Mouse (Mus musculus): Measurements from ENCODE around the gene Cfl1.
A peak's percentile ranks its signal among the peaks of the same experiment; 100 is the strongest.

Gene Cfl1

DNA sequence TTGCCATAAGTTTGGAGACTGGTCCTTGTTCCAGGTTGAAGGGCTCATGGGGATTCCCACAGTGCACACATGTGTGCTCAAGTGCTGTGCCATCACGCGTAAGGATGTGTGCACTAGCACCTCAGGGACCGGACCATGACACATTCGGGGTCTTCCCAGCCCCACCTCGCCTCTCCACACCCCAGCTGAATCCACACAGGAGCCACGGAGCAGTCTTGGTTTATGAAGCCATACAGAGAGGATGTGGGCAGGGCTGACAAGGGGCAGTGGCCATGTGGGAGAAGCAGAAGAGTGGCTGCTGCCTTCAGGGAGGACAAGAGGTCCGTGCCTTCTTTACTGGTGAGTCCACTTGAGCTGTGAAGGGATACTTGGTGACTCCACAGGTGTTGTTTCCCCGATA lies 25.2 kb upstream of the Cfl1 start:
- DNase-seq (ENCODE audit: low read depth): no peak

DNA sequence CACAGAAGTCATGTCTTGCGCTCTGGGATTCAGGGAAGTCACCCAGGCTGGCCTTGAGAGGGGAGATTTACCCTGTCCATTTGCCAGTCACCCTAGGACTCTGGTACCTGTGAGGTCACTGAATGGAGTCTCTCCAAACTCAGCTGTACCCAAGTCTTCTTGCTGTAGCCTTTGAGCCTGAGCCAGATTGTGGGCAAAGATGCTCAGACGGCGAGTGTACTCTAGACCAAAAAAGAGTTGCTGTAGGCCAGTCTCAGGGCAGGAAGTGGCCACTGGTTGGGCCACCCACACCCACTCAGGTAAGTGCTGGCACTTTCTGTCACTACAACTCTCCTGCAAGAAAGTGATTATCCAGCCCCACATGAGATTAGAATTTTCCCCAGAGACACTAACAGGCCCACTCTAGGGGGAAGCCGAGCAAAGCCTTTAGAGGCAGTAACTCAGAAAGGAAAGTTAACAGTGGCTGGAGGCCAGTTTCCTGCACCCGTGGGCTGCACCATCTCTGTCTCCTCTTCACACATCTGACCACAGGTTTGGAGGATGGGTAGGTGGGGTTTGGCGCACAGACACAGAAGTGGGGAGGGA lies 23.2 kb upstream of the Cfl1 start:
- DNase-seq (ENCODE audit: low read depth): no peak

DNA sequence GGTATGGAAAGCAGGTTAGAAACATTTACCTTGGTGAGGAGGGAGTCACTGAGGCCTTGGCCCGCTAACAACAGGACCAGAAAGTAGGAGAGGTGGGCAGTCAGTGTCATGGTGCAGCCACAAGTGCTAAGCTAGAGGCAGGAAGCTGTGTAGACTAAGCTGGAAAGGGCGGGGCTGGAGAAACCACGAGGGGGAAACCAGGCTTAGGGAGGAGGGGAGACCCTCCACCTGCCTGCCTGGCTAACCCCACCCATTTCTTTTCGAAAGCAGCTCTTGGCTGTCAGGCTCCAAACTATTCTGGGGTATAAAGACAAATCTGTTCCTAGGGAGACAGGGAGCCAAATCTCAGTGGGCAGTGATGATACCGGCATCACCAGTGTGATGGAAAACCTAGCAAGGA lies 21.9 kb upstream of the Cfl1 start, which contains the start of gene Ctsw:
Gene Ctsw (minus strand): TSS at position 134 of the 400 bp plus-strand sequence.
- DNase-seq (ENCODE audit: low read depth): no peak

DNA sequence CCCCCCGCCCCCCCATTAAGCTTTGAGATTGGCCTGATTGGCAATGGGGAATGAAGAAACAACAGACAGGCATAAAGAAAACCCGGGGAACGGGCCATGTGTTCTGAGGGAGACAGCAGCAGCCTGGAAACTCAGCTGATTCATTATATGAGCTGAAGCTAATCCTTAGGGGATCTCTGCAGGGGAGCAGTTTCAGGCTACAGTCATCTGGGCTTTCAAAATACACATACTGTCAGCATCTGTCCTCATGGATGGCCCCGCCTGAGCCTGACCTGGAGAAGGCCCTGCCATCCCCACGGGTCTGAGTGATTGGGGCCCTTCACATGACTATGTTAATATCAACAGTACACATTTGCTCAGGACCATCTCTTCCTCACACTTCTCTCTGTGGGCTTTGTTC lies 18.4 kb upstream of the Cfl1 start:
- no peak for DNase-seq (ENCODE audit: low read depth)

DNA sequence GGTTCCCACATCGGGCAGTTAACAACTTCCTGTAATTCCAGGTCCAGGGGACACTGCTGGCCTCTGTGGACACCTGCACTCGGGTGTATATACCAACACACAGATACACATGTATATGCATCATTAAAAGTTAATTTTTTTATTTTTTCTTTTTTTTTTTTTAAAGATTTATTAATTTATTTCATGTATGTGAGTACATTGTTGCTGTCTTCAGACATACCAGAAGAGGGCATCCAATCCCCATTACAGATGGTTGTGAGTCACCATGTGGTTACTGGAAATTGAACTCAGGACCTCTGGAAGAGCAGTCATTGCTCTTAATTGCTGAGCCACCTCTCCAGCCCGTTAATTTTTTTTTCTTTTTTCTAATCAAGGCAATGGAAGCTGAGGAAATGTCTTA lies 17.4 kb upstream of the Cfl1 start:
- no peak for DNase-seq (ENCODE audit: low read depth)

DNA sequence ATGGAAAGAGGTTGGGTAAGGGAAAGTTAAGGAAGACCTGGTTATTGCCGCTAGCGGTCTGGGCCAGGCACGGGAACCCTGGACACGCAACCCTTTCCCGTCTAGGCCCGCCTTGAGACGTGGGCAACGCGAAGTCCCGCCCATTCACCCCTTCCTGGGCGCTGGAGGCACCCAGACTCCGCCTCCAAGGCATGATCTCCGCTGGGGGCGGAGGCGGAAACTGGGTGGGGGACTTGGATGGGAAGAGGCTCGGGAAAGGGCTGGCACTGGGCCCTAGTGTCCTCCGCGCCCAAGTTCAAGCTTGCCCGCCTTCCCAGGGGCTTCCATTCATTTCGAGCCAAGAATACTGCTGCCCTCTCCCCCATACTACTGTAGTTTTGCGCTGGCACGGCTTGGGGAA lies 16.5 kb upstream of the Cfl1 start, which contains the start of gene Efemp2:
Gene Efemp2 (plus strand): TSS at position 235 of the 400 bp plus-strand sequence.
- DNase-seq (ENCODE audit: low read depth): peak; percentile 54

DNA sequence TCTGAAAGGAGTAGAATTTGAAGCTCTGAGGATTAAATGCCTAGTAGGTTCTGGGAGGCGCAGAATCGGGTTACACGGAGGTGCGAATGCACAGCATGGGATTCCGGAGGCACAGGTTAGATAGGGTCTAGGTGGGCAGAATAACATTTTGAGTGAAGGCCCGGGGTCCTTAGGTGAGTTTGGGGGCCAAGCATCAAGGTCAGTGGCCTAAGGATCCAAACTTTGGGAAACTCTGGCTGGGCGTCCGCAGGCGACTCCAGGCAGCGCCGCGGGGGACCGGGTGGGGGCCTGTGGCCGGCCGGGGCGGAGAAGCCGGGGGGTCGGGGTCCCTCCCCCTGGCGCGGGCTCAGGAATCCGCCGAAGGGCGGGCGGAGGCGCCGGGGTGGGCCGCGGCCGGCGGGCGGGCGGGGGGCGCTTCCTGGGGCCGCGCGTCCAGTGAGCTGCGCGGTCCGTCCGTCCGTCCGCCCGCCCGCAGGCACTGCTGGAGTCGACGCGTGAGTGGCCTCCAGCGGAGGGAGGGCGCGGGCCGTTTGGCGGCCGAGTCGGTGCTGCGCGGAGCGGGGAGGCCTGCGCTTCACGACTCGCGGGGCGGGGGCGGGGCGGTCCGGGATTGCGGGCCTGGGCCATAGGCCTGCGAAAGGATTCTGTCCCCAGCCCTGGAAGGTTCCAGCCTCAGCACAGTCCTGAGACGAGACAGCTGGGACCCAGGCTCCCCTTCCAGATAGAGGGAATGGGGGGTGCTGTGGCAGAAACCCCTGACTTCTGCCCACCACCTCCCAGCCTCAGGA lies 15.8 kb upstream of the Cfl1 start:
- no peak for DNase-seq (ENCODE audit: low read depth)

DNA sequence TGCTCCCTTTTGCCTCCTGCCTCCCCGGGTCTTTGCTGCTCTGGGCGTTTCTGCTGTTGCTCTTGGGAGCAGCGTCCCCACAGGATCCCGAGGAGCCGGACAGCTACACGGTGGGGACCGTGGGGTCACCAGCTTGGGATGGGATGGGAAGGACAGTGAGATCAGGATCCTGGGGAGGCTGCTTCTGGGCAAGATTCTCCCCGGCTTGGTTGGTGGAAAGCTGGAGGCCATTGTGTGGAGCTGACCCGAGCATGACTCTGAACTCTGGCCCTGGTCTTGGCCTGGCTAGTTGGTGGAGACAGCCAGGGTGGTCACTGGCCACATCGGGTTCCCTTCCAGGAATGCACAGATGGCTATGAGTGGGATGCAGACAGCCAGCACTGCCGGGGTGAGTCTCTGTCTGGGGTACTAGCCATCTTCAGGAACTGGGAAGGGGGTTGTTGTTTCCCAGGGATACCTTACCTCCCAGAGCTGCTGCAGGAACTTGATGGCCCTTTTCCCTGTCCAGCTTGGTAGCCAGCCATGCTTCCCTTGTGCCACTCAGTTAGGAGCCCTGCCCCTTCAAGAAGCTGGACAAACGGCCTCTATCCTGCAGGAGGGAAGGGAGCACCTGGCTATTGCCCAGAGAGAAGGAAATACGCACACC lies 15.1 kb upstream of the Cfl1 start:
- DNase-seq (ENCODE audit: low read depth): no peak

DNA sequence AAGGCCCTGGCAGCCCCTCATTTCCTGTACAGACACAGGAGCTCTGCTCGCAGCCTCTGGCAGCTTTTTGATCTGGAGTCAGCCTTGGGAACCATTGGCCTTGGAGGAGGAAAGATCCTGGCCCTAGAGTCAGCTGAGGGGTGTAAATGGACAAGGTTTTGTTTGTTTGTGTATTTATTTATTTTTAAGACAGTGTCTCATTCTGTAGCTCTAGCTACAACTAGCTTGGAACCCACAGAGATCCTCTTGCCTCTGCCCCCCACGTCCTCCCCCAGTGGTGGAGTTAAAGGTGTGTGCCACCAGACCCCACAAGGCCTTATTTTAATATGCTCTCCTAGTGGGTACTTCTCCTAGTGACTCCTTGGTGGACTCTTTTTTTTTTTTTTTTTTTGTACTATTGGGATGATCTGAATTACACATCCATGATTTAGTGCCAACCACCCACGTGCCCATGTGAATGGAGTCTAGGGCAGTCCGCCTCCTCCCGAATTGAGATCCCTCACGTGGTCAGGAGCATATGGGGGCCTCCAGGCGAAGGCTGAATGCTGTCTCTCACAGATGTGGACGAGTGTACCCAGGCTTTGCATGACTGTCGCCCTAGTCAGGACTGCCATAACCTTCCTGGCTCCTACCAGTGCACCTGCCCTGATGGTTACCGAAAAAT lies 13.1 kb upstream of the Cfl1 start:
- DNase-seq (ENCODE audit: low read depth): no peak

DNA sequence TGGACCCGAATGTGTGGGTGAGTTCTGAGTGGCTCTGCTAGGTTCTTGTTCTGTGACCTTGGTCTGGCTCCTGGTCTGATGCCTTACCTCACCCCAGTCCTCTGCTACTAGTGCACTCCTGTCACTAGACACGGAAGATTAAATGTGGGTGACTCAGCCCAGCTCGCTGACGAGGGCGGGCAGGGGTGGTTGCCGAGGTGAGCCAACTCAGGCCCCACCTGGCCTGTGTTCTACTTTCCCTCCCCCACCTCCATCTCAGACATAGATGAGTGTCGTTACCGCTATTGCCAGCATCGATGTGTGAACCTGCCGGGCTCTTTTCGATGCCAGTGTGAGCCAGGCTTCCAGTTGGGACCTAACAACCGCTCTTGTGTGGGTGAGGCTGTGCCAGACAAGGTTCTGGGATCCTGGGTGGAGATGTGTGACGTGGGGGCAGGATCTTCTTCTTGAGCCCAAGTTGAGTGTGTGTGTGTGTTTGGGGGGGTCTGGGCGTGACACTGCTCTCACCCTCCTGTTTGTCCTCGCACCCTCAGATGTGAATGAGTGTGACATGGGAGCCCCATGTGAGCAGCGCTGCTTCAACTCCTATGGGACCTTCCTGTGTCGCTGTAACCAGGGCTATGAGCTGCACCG lies 12.5 kb upstream of the Cfl1 start:
- no peak for DNase-seq (ENCODE audit: low read depth)

DNA sequence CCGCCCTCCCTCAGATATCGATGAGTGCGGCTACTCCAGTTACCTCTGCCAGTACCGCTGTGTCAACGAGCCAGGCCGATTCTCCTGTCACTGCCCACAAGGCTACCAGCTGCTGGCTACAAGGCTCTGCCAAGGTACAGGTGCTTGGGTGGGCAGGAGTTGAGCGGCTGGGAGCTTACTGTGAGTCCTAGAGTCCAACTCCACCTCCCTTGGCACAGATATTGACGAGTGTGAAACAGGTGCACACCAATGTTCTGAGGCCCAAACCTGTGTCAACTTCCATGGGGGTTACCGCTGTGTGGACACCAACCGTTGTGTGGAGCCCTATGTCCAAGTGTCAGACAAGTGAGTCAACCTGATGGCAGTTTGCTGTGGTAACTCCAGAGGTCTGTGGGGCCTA lies 10.2 kb upstream of the Cfl1 start:
- no peak for DNase-seq (ENCODE audit: low read depth)

DNA sequence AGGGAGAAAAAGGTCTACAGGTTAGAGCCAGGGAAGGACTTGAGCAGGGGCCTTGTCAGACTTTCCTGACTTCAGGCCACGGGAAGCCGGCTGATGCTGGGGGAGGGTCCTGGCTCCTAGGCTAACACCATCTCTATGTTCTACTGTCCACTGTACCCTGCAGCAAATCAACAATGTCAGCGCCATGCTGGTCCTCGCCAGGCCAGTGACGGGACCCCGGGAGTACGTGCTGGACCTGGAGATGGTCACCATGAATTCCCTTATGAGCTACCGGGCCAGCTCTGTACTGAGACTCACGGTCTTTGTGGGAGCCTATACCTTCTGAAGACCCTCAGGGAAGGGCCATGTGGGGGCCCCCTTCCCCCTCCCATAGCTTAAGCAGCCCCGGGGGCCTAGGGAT lies 8.9 kb upstream of the Cfl1 start:
- DNase-seq (ENCODE audit: low read depth): no peak

DNA sequence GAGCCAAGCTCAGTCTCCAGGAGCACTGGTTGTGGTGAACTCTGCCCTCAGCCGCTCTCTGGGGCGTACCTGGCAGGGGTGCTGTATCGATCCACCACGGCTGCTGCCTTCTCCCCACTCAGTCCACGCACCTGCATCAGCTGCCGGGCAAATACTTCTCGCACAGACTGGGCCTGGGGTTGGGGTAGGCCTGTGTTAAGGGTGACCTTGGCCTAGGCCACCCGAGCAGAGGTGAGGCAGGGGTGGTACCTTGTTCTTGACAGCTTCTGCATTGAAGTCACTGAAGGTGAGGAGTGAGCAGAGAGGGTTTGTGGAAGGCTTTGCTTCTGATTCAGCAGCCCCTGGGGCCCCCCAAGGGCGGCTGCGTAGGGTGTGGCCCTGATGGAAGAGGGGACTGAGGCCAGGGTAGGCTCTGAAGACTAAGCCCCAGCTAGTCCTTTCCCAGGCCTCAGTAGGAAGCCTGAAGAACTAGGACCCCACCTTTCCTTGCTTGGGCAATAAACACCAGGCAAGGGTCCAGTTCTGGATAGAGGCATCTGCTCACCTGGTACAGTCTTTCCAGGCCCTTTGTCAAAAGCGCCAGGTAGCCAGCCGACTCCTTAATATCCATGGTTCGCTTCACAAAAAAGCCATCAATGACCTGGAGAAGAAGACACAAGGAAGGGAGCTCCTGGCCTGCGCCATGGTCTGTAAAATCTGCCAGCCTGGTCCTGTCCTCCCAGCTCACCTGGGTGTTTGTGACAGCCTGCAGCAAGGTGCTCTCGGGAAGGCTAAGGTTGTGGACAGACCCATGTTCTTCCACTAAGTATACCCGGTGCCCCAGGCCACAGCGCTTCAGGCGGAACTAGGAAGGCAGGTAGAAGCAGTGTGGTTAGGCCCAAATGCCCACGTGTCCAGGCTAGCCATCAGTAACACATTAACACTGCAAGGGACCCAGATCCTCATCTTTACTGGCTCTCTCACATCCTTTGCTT lies 6.6 kb upstream of the Cfl1 start:
- no peak for DNase-seq (ENCODE audit: low read depth)

DNA sequence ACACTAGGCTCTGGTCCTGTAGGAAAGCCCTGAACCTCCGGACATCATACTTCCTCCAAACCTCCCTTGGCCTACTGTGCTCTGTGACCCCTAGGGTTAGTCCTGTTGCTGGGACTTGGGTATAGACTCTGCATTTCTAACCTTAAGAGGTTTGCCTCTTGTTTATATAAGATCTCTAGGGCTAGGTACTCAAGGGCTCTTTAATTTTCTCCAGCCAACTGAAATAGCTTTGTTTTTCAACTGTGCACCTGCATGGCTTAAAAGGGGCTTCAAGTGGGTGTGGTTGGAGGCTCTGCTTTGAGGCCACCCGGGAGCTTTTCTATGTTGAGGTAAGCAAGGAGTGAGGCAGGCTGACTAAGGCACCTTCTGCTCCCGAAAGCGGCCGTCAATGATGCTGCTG lies 5.8 kb upstream of the Cfl1 start:
- DNase-seq (ENCODE audit: low read depth): no peak

DNA sequence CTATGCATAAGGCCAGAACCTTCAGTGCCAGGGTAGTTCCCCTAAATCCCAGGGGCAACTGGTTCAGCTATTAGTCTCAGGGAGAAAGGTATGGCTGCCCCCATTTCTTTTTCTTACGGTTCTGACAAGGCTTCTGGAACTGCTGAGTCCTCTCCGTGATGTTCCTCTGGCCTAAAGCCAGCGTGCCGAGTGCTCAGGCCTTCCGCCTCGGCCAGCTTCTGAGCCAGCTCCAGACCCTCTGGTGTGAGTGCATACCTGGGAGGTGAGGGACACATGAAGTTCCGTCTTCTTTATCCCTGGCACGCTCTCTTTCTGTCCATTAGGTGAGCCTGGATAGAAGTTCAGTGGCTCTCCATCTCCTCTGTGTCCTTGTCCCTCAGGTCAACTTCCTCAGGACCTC lies 4.9 kb upstream of the Cfl1 start:
- DNase-seq (ENCODE audit: low read depth): no peak

DNA sequence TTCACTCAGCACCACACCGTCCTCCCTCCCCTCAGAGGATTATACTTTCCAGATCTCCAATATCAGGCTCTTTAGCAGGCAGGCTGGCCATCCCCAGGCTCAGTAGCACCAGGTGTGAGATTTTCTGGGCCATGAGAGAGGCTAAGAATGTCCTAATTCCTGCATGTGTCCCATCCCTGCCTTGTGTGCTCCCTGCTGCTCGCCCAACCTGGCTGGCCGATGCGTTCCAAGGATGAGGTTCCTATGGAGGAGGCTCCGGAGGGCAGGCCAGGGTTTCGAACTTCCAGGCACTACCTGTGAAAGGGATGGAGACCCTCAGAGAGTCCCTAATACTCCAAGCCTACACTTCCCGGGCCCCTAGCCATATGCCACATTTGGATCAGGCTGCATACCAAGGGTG lies 4.4 kb upstream of the Cfl1 start:
- no peak for DNase-seq (ENCODE audit: low read depth)

DNA sequence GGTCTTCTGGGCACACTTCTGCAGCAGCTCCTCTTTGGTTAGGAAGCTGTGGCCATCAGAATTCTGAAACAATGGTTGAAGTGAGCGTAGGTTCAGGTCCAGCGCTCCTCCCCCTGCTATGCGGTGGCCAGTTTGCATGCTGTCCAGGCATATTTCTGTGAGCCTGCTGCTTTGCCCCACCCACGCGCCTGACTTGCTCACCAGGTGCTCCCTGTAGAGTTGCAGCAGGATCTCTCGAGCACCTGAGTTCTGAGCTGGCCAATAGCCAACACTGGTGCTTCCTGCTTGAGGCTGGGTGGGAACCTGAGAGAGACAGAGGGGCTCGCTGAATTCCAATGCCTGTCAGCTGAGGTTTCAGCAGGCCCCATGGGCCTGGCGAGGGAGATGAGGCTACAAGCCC lies 4.0 kb upstream of the Cfl1 start:
- DNase-seq (ENCODE audit: low read depth): no peak

DNA sequence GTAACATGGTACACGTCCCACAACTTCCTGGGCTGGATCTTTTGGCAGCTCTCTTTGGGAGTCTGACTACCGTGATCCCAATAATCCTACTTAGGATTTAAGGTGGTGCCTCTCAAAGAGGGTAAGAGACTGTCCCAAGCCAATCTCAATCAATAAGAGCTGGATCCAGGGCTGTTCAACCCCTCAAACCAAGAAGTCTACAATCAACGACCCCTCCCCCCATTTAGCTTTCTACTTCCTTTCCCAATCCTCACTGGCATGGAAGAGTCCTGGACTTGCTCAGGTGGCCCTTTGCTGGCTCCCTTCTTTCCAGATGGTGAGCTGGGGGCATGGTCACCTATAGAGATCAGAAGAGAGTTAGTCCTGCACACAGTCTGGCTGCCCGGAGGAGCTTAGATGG lies 3.5 kb upstream of the Cfl1 start:
- no peak for DNase-seq (ENCODE audit: low read depth)

DNA sequence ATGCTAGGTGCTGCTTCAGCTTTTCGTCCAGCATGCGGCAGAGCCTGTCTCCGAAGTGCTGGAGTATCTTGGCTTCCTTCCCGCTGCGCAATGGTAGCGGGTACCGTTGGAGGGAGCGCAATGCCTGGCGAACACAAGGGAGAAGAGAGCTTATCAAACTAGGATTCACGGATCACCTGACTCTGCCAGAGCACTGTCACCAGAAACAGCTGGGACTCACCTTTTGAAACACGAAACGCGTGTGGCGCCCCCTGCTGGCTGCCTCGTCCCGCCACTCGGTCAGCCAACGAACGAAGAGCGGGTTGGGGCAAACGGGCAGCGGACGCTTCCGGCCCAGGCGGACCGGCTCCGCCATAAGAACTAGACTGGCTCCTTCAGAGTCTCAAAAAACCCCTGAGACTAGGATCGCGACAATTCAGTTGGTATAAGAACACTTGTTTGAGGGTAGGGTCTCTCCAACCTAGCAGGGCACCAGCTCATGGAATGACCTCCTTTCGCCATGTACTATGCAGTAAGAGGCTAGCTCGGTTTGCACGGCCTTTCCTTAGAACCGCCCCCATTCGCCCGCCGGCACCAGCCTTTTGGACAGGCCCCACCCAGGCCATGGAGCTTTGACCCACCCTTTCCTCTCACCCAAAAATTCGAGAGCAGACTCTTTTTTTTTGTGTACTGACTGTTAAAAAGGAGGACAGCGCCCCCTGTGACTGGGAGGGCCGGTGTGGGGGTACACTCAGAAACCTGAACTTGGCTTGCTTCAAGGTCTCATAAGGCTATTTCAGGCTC lies 2.3 kb upstream of the Cfl1 start, which contains the start of gene Mus81:
Gene Mus81 (minus strand): TSS at position 635 of the 783 bp plus-strand sequence.
- peak; percentile 98 for DNase-seq (ENCODE audit: low read depth)

DNA sequence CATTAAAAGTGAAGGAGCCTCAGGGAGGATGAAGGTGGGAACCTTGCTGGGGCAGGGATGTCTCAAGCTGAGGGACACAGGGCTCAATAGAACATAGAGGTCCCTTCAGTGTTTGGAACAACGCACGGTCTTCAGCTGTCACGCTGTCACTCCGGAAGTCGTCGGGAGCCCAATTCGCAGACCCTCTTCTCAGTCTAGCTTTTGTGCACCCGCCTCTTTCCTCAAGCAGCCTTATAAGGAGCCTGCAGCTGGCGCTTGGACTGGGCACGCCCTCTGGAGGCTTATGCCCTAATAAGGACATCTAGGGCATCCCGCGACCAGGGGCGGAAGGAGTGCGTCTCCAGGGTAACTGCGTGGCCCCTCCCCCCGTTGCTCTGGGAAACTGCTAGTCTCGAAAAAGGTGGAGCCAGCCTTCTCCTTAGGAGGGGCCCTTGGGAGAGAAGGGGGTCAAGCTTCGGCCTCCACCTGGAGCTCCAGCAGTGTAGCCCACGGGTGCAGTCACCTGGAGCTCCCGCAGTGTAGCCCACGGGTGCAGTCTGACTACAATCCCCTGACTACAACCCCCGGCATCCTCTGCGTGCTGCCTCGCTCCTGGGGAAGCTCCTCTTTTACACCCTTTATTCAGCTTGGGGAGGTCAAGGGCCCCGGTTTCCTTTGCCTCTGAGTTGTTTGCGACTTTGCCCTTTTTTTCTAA lies 1.2 kb upstream of the Cfl1 start:
- DNase-seq (ENCODE audit: low read depth): peak; percentile 97
